Mouse (Mus musculus): ENCODE data around the gene Fbll1.
"Not testable (repeated sequence)": the region's sequence is repeated elsewhere in the genome, so short reads cannot be mapped to it uniquely, and the experiment has no call there.

The Fbll1 gene

DNA sequence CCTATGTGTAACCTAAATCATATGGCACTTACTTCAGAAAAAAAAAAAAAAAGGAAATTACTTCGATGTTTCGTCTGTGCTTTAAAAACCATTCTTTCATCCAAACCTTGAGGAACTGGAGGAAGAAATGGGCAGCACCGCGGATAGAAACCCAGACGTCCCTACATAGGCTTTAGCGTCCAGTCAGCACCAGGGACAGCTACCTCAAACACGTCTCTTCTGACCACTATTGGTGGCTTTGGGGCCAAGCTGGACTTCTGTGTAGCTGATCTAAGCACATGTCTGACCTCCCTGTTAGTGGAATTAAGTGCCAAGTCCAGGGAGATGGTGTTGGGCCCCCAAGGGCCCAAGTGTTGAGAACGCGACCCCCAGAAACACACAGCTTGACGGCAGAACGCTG is at the start of gene Fbll1:
TSS of gene Fbll1 (minus strand) at position 11 of the 400 bp plus-strand sequence.
- DNase-seq (ENCODE audit: low read depth) = peak; percentile 41

DNA sequence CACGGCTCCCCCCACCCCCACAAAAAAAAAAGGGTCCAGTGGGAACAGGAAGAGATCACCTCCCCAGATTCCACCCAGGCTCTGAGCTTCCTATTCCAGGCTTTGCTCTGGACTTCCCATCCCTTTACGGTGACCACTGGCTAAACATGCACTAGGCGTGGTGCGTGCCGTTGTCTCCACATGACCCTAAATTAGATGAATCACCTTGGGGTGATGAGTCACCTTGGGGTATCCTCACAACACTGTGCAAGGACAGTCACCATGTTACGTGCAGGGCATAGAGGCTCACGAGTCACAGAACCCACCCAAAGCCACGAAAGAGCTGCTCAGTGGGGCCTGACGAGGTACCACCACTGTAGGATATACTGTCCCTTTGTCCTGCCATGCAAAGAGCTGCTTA is 45.6 kb upstream of the Fbll1 start:
- DNase-seq (ENCODE audit: low read depth) = no peak

DNA sequence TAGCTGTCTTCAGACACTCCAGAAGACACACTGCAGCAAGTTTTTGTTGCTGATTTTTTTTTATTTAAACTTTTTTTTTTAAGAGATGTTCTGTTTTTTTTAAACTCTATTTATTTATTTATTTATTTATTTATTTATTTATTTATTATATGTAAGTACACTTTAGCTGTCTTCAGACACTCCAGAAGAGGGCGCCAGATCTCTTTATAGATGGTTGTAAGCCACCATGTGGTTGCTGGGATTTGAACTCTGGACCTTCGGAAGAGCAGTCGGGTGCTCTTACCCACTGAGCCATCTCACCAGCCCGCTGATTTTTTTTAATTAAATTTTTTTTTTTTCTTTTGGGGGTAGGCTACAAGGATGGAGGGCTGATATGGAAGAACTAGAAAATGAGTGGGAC is 43.9 kb upstream of the Fbll1 start:
- not testable (repeated sequence) for DNase-seq (ENCODE audit: low read depth)

DNA sequence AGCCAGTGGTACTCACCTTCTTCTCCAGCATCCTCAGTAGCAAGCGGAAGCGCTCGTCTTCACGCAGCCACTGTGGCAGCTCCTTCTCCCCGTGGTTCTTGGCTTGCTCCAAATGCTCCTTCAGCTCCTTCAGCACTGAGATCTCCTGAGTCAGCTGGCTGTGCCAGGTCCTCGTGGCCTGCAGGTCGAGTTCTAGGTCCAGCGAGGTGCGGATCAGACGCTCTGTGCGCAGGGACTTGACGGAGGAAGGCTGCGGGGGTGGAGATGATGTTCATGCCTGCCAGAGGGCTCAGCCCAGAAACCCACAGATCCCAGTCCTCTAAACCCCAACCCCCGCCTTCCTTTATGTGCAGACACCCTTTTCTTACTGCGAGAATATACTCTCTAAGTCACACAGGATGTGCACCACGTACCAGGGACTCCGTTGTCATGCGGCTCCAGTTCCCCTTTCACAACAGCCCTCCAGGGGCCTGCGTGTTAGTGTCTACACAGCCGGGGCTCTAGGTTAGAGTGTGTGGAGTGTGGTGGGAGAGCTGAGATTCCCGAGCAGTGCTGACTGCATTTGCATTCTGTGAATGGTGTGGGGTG is 43.1 kb upstream of the Fbll1 start:
- DNase-seq (ENCODE audit: low read depth) = no peak

DNA sequence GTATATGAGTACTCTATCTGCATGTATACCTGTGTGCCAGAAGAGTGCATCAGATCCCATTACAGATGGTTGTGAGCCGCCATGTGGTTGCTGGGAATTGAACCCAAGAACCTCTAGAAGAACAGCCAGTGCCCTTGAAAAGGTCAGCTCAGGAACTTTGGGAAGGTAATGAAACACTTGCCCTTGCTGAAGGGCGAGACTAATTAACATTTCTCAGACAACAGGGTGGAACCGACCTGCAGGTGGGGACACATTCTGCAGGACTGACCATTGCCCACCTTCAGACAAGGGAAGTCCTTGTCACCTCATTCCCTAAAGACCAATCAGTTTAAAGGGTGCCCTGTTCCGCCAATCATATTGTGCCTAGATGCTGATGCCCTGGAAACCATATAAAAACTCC is 42.1 kb upstream of the Fbll1 start:
- not testable (repeated sequence) for DNase-seq (ENCODE audit: low read depth)

DNA sequence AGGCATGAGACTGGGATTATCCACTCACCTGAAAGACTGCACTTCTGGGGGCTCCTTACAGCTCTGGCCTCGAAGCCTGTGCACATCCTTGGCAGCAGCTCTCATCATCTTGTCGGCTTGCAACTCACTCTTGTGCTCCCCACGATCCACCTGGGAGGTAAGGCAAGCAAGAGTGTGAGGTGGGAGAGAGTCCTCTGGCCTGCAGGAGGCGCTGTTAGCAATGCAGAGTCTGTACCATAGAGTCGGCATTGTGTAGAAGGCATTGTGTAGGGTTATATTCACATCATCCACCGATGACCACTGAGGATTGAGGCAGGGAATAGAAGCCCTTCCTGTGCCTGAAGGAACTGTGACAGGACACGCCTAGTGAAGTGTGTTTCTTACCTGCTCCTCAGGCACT is 41.6 kb upstream of the Fbll1 start:
- no peak for DNase-seq (ENCODE audit: low read depth)

DNA sequence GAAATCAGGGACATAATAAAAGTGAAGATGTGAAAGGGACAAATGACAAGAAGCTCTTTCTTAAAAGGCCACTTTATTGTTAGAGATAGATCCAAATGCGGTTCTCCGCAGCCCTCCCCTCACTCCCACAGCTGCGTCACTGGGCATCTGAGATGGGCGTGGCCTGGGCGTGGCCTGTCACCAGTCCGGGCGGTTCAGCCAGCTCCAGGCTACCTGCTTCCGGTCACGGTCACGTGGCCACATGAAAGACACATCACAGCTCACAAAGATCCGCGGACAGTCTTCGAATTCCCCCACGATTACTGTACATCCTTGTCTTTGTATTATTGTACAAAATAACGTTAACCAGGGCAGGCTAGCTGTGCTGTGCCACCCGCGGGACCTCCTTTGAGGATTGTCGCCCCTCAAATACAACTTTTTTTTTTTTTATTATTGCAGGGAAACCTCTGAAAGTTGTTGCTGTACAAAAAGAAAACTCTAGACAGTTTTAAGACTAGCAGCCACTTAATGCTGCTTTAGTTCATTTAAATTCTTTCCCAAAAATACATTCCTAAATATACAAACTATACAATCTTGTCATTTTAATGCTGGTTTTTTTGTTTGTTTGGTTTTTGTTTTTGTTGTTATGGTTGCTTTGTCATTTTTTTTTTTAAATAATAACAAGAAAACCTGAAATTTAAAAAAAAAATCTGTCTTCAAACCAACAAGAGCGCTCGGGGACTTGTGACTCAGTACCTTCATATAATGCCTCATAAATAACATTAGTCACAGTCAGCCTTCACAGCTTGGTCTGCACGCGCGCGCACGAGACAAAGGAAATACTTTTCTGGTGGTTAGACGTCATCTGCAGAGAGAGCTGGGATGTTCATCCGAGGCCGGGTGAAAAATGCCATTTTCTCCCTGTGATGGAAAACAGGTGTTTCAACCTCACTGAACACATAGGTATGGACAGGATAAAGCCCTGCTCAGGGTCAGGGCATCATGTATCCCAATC is 40.0 kb upstream of the Fbll1 start:
- DNase-seq (ENCODE audit: low read depth) = peak; percentile 75

DNA sequence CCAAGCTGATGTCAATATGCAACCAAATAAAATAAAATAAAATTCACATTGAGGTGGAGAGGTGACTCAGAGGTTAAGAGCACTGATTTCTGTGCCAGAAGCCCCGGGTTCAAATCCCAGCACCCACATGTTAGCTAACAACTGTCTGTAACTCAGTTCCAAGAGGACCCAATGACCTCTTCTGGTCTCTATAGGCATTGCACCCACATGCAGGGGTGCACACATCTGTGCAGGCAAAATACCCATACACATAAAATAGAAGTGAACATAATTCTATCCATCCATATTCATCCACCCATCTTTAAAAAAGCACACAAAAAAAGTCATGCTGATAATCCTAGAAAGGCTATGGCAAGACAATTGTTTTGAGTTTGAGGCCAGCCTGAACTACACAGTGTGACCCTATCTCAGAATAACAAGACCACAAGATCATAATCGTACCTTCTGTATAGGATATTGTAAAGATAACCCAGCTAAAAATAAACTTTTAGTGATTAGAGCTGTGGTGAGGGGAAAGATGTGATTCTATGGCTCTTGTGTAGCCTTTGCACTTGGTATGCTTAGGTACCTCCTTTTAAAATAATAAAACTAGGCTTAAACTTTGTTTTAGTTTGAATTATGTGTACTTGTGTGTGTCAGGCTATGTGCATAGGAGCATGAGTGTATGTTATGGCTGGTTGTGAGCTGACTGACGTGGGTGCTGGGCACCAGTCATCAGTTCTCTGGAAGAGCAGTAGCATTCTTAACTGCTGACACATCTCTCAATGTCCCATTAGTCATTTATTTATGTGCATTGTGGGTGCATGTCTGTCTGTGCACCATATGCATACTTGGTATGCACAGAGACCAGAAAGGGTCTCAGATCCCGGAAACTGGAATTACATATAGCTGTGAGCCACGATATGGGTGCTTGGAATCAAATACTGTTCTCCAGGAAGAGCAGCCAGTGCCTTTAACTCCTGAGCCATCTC is 38.8 kb upstream of the Fbll1 start:
- no peak for DNase-seq (ENCODE audit: low read depth)

DNA sequence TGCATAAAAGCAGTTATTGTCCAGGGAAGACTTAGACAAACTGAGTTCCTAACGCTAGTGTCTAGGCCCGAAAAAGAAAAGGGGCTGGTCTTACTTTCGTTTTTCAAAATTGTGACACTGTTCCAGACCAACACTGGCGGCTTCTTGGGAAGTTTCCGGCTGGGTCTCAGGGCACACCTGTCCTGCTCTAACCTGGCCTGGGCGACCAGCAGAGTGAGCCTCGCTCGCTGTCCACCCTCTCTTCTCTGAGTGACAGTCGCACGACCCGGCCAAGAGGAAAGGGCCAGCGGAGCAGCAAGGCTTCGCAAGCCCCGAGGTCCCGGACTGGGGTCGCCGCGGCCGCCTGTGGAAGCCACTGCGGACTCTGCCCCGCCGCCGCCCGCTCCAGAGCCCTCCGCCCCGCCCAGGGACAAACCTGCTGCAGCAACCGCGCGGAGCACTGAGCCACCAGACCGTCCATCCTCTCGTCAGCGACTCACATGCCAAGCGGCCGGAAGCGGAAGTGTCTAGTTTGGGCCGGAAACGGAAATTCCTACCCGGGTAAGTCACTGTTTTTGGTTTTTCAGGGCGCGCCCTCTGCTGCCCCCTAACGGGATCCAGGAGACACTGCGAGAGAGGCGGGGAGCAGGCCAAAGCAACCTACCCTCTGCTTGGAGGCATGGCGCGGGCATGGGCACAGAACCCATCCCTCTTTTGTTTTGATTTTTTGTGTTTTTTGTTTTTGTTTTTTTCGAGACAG is 35.5 kb upstream of the Fbll1 start, which contains the start of gene Rars:
TSS of gene Rars (minus strand) at position 485 of the 739 bp plus-strand sequence.
- DNase-seq (ENCODE audit: low read depth) = peak; percentile 94

DNA sequence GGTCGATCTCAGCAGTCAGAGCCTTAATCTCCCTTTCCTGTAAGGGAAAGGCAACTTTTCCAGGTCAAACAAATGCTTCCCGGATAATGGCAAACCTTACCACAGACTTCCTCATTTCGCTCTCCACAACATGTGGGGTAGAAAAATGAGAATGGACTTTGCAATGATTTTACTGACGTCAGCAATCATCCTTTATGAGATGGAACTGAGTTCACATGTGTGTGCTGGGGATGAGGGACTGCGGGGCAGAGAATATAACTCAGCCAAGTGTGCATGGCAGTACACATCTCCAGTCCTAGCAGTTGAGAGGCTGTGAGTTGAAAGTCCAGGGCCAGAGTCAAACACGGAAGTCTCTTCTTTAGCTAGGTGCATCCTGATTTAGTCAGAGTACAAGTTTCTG is 34.6 kb upstream of the Fbll1 start:
- no peak for DNase-seq (ENCODE audit: low read depth)

DNA sequence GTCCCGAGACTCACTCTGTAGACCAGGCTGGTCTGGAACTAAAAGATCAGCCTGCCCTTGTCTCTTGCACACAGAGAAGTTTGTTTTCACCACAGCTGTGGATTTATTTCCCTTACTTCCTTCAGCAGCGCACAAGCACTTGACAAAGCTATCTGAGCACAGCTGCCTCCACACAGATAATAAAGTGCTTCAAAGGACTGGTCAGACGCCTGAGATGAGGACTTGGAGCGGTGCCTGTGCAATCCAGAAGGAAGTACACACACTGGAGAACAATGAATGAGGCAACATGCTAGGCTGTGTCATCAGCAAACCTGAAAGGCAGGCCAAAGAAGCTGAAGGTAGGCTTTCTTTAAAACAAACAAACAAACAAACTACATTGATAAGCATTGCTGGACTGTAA is 33.5 kb upstream of the Fbll1 start:
- DNase-seq (ENCODE audit: low read depth) = no peak

DNA sequence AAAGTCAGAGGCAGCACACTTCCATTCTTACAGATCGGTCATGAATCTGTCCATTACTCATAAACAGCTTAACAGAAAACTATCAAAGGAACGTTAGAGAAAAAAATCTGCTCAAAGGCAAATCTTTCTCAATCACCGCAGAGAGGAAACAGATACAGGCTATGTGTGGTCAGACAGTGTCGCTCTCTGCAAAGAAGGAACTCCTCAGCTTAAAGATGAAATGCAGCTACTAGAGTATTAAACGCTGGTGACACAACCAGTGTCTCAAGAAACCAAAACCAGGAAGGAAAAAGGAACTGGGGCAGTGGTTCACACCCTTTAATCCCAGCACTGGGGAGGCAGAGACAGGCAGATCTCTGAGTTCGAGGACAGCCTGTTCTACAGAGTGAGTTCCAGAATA is 29.0 kb upstream of the Fbll1 start:
- no peak for DNase-seq (ENCODE audit: low read depth)

DNA sequence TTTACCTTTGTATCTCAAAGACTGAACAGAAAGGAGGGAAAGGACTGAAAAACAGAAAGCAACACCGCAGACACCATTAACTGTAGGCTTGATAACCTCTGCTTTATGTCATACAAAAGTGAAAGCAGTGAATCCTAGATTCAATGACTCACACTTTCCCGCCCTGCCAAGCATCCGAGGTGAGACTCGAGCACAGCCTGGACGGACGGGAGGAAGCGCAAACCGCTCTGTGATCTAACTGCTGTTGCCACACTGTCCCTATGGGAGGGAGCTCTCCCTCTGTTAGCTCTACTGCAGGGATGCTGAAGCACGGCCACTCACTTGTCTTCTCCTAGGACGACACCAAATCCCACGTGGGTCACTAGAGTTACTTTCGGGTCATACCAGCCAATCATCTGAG is 17.6 kb upstream of the Fbll1 start:
- DNase-seq (ENCODE audit: low read depth) = no peak

DNA sequence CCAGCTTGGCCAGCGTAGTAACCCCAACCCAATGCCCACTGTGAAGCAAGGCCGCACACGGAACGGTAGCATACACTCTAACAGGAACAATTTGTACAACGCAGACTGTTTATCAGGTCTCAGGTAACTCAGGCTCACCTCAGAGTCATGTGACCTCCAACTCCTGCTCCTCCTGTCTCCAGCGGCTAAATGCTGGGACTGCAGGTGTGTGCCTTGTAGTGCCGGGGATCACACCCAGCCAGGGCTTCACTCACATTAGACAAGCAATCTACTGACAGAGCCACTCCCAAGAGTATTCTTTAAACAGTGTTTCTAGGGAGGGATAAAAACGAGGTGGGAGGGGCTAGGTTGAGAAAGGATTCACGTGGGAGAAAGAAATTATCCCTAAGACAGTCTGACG is 12.8 kb upstream of the Fbll1 start:
- no peak for DNase-seq (ENCODE audit: low read depth)

DNA sequence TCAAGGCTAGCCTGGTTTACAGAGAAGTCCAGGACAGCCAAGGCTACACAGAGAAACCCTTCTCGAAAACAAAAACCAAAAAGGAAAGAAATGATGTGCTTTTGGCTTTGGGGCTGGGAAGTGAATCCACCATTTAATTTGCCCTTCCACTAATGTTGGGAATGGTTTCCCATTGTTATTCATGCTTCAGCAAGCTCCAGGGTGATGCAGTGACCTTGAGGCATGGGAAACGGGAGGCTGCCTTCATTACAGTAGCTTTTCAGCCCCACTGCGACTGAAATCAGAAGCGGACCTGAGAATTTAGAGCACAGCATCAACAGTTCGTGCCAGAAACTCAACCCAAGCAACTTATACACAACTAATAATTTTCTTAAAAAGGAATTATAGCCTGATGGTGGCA is 2.6 kb upstream of the Fbll1 start:
- no peak for DNase-seq (ENCODE audit: low read depth)

DNA sequence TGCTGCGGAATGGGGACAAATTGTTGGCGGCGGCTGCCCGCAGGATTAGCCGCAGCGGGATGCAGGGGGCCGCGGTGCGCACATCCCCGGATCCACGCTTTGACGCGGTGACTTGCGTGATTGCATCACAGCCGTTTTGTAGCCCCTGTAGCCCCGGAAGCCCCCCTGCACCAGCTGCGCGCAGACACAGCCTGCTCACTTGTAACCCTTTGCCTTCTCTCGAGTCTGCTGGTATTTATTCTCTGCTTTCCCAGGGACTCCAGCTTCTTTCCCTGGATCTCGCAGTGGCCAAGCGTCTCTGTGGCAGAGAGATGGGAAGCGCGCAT is 226 bp downstream of the Fbll1 start:
- DNase-seq (ENCODE audit: low read depth) = no peak

DNA sequence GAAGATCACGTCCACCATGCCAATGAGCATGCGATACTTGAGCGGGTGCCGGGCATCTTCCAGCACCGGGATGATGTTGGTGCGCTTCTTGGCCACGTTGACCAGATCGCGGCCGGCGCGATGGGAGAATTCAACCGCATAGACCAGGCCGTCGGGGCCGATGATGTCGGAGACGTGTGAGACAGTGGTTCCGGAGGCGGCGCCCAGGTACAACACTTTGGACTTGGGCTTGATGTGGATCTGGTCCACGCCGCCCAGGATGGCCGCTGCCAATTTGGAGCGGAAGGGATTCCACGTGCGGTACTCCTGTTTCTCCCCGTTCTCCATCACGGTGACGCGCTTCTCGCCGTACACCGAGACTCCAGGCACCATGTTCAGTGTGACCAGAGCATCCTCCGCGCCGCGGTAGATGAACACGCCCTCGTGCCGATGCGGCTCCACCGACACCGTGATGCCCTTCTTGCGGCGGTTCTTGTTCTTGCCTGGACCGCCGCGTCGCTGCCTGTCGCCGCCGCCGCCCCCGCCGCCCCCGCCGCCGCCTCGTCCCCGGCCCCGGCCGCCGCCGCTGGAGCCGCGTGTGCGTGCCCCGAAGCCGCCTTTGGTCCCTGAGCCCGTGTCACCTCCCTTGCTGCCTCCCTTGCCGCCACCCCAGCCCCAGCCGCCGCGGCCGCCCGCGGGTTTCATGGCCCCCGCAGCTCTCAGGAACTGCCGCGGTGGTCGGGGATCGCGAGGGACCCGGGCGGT is 761 bp downstream of the Fbll1 start:
- no peak for DNase-seq (ENCODE audit: low read depth)

DNA sequence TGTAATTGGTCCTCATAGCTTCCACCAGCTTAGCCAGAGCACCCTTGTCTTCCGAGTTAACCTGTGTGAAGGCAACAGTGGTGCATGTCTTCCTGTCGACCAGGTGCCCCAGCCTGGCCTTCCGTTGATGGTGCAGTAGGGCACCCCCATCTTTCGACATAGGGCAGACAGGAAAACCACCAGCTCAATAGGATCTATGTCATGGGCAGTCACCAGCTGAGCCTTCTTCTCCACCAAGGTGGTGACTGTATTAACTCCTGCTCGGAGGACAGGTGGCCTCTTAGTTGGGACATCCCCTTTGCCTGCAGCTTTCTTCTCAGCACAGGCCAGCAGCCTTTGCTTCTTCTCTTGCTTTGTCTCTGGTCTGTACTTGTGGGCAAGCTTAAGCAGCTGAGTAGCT is 5.9 kb downstream of the Fbll1 start:
- DNase-seq (ENCODE audit: low read depth) = not testable (repeated sequence)

DNA sequence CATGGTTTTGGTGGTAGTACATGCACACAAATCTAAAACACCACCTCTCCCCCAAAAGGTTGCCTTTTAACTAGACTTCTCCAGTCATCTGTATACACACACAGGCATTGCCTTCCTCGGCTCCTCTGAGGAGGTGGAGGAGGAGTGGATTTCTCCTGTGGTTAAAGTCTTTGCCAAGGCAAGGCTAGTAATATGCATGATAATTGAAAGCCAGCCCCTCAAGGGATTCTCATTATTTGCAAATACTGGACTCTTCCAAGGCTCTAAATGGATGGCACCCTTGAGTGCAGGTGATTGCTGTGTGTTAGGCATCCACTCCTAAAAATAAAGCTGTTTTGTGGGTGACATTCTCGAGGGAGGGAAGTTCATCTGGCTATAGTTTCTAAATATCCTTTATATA is 10.2 kb downstream of the Fbll1 start:
- no peak for DNase-seq (ENCODE audit: low read depth)

DNA sequence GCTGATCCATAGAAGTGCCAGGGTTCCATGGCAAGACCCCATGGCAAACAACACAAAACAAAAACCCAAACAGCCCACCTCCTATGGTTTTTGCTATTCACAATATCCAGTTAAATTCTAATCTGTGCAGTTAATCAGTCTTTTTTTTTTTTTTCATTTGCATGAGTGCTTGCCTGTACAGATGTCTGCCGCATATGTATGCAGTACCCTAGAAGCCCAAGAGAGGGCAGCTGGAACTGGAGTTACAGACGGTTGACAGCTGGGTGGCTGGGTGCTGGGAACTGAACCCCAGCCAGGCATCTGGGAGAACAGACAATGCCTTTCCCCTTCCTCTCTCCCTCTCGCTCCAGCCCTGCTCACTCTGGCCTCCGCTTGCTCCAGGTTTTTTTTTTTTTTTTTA is 14.1 kb downstream of the Fbll1 start:
- DNase-seq (ENCODE audit: low read depth) = no peak

DNA sequence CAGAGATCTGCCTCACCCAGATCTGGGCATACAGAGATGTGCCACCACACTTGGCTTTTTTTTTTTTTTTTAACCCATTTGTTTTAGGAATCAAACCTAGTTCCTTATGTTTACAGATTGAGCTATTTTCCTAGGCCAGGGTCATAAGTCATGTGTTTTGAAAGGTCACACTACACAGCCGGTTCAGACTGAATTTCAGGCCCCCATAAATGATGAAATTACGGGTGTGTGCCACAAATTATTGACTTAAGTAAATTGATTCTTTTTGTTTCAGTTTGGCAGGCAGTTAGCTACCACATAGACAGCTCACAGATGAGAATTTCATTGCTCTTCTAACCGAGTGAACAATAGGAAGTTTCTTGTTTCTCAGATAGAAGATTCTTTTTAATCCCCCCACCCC is 14.7 kb downstream of the Fbll1 start:
- no peak for DNase-seq (ENCODE audit: low read depth)

All from c-Kit-positive CD71-positive TER-119-negative erythroid progenitor cells, embryonic 14.5 days (primary cell).